Mouse (Mus musculus) leukemia stem cell, adult 10-12 weeks (primary cell): Measurements from ENCODE around the gene Trim10. TPM values are rescaled to one million over a fixed set of nuclear protein-coding genes. Genes with fewer than 3 reads are reported as not detected.

Experiments used
- polyA plus RNA-seq: library from polyadenylated mRNA; stranded (reverse); fragments of >175 nt; gene quantifications from 2 replicates; pipeline ENCODE4 v1.2.3, GENCODE M21; 2012; ENCODE audit warnings: low replicate concordance

The Trim10 gene
- 9.5 and 47.5 TPM in 2 replicates for polyA plus RNA-seq

GRCm38 (mm10) chr17:36869284-36869954, at the start of gene Trim10:
Gene Trim10 (plus strand): TSS chr17:36869574.

GRCm38 (mm10) chr17:36836874-36837647, 32.3 kb upstream of the Trim10 start, which contains the start of gene Trim26:
Gene Trim26 (plus strand): TSS chr17:36837134.

GRCm38 (mm10) chr17:36866719-36867527, 2.5 kb upstream of the Trim10 start, which contains the start of gene Trim15:
Gene Trim15 (minus strand): TSS chr17:36867210.

GRCm38 (mm10) chr17:36890073-36890903, 20.9 kb downstream of the Trim10 start, which contains the start of gene Trim40:
Gene Trim40 (minus strand): TSS chr17:36890123.

GRCm38 (mm10) chr17:36897552-36898205, 28.3 kb downstream of the Trim10 start, which contains the start of gene Trim31:
Gene Trim31 (plus strand): TSS chr17:36898118.

Other genes with a start within 250 kb of the Trim10 start
- gene H2-M9, start 226.9 kb upstream of the Trim10 start, polyA plus RNA-seq, result not detected in 2 replicates
- gene H2-M1, start 197.4 kb upstream of the Trim10 start, polyA plus RNA-seq, result not detected in 2 replicates
- gene H2-M10.5, start 96.7 kb upstream of the Trim10 start, polyA plus RNA-seq, result not detected in 2 replicates
- not detected in 2 replicates for gene H2-M10.6, start 57.4 kb upstream of the Trim10 start, polyA plus RNA-seq
- gene Trim26, start 32.4 kb upstream of the Trim10 start, polyA plus RNA-seq, result 19.6 and 19.7 TPM in 2 replicates
- gene Trim15, start 2.4 kb upstream of the Trim10 start, polyA plus RNA-seq, result 0.34 and 0.50 TPM in 2 replicates
- not detected in 2 replicates for gene Trim40, start 20.5 kb downstream of the Trim10 start, polyA plus RNA-seq
- gene Trim31, start 28.5 kb downstream of the Trim10 start, polyA plus RNA-seq, result not detected in 2 replicates
- 0.11 TPM in 1 of 2 replicates, not detected in the other for gene Rnf39, start 73.3 kb downstream of the Trim10 start, polyA plus RNA-seq
- 87.0 and 326 TPM in 2 replicates for gene Ppp1r11, start 82.2 kb downstream of the Trim10 start, polyA plus RNA-seq
- gene Znrd1, start 89.0 kb downstream of the Trim10 start, polyA plus RNA-seq, result 1.0 and 4.8 TPM in 2 replicates
- 0.19 TPM in 1 of 2 replicates, not detected in the other for gene Znrd1as, start 89.0 kb downstream of the Trim10 start, polyA plus RNA-seq
- not detected in 2 replicates for gene 2410137M14Rik, start 111.7 kb downstream of the Trim10 start, polyA plus RNA-seq
- 0.07 TPM in 1 of 2 replicates, not detected in the other for gene H2-M5, start 120.0 kb downstream of the Trim10 start, polyA plus RNA-seq
- gene Zfp57, start 131.6 kb downstream of the Trim10 start, polyA plus RNA-seq, result 0.12 and 0.82 TPM in 2 replicates
- gene Mog, start 153.8 kb downstream of the Trim10 start, polyA plus RNA-seq, result not detected in 2 replicates
- 15.3 and 37.9 TPM in 2 replicates for gene Gabbr1, start 176.4 kb downstream of the Trim10 start, polyA plus RNA-seq
- not detected in 2 replicates for gene Olfr90, start 218.9 kb downstream of the Trim10 start, polyA plus RNA-seq
- gene Olfr91, start 228.7 kb downstream of the Trim10 start, polyA plus RNA-seq, result not detected in 2 replicates